Mouse (Mus musculus) T-helper 17 cell (primary cell): ENCODE results near the gene Spatc1l.

ENCODE experiments used
- in situ Hi-C, 2 experiments: fragments of 300-600 bp; cut with MboI, MseI; formaldehyde crosslinking; loops; 1 replicate in 1 of 2; 2 replicates in 1 of 2; pipeline ENCODE4 v1.15.1; 2025; ENCODE audit warnings: high pct_unique_total_duplicates in 2 of 2

The Spatc1l gene

GRCm38 (mm10) chr10:76561972-76562371 is at the start of gene Spatc1l:
Gene Spatc1l, plus strand, starts transcription at chr10:76562272.
- in situ Hi-C loops, result no loop called here

- in situ Hi-C loops, result no loop called here
Measured at GRCm38 (mm10) chr10:76512965-76513583, 49.0 kb upstream of the Spatc1l start.

GRCm38 (mm10) chr10:76530922-76531321 is 31.1 kb upstream of the Spatc1l start:
- in situ Hi-C loops, result no loop called here

- in situ Hi-C loops, result no loop called here
Measured at GRCm38 (mm10) chr10:76531375-76531774, 30.7 kb upstream of the Spatc1l start, which contains the start of gene Lss. Gene Lss, plus strand, starts transcription at chr10:76531588.

- in situ Hi-C loops, result no loop called here
Measured at GRCm38 (mm10) chr10:76531828-76532227, 30.2 kb upstream of the Spatc1l start.

- in situ Hi-C loops, result no loop called here
Measured at GRCm38 (mm10) chr10:76535526-76535925, 26.5 kb upstream of the Spatc1l start.

GRCm38 (mm10) chr10:76537619-76538018 is 24.5 kb upstream of the Spatc1l start:
- in situ Hi-C loops, result no loop called here

GRCm38 (mm10) chr10:76541336-76542085 is 20.6 kb upstream of the Spatc1l start:
- in situ Hi-C loops, result loop anchor here in 1 of 2 experiments (10.0 kb wide), 1 partner anchor 483 kb away; no protein-coding TSS in a partner anchor

GRCm38 (mm10) chr10:76542636-76543375 is 19.3 kb upstream of the Spatc1l start:
- in situ Hi-C loops, result loop anchor here in 1 of 2 experiments (10.0 kb wide), 1 partner anchor 482 kb away; no protein-coding TSS in a partner anchor

GRCm38 (mm10) chr10:76546566-76546965 is 15.5 kb upstream of the Spatc1l start:
- in situ Hi-C loops, result loop anchor here in 1 of 2 experiments (10.0 kb wide), 1 partner anchor 478 kb away; no protein-coding TSS in a partner anchor

- in situ Hi-C loops, result loop anchor here in 1 of 2 experiments (10.0 kb wide), 1 partner anchor 477 kb away; no protein-coding TSS in a partner anchor
Measured at GRCm38 (mm10) chr10:76548218-76548617, 13.9 kb upstream of the Spatc1l start.

- in situ Hi-C loops, result no loop called here
Measured at GRCm38 (mm10) chr10:76550458-76550857, 11.6 kb upstream of the Spatc1l start.

- in situ Hi-C loops, result no loop called here
Measured at GRCm38 (mm10) chr10:76551556-76551955, 10.5 kb upstream of the Spatc1l start.

GRCm38 (mm10) chr10:76554061-76554460 is 8.0 kb upstream of the Spatc1l start:
- in situ Hi-C loops, result no loop called here

GRCm38 (mm10) chr10:76569996-76570685 is 8.1 kb downstream of the Spatc1l start:
- in situ Hi-C loops, result no loop called here

GRCm38 (mm10) chr10:76571070-76571469 is 9.0 kb downstream of the Spatc1l start:
- in situ Hi-C loops, result no loop called here

GRCm38 (mm10) chr10:76572151-76572550 is 10.1 kb downstream of the Spatc1l start:
- in situ Hi-C loops, result no loop called here

GRCm38 (mm10) chr10:76575374-76575773 is 13.3 kb downstream of the Spatc1l start, which contains the start of gene Ftcd:
Gene Ftcd, plus strand, starts transcription at chr10:76575648.
- in situ Hi-C loops, result no loop called here

GRCm38 (mm10) chr10:76576920-76577319 is 14.8 kb downstream of the Spatc1l start:
- in situ Hi-C loops, result no loop called here

- in situ Hi-C loops, result no loop called here
Measured at GRCm38 (mm10) chr10:76584138-76584537, 22.1 kb downstream of the Spatc1l start.

GRCm38 (mm10) chr10:76586190-76586589 is 24.1 kb downstream of the Spatc1l start:
- in situ Hi-C loops, result no loop called here
